Mouse (Mus musculus): ENCODE results near the gene Olfr101. TPM values are rescaled to one million over a fixed set of nuclear protein-coding genes. Genes with fewer than 3 reads are reported as not detected.

Olfr101 gene
- polyA plus RNA-seq, 1 experiment from 2014 or later: not detected

GRCm38 (mm10) chr17:37270702-37271092 lies 33.4 kb downstream of the Olfr101 start:
- peak overlapping the region; percentile 49 for H3K4me3 ChIP-seq (ENCODE audit: low read depth, low read length)
- ATAC-seq (replicated peaks; ENCODE audit: low FRiP score): peak; percentile 63
- peak overlapping the region; percentile 77 for H3K4me2 ChIP-seq
- peak overlapping the region; percentile 7; the same call in 1 of the 2 replicates for H3K9ac ChIP-seq (ENCODE audit: low read depth, low read length)
- H3K36me3 ChIP-seq (ENCODE audit: control insufficient read depth, insufficient read depth, low read length): no peaks in the 10 kb centered on the region
- H3K27me3 ChIP-seq (replicated peaks; ENCODE audit: control insufficient read depth, insufficient read depth, low read length): no peaks in the 10 kb centered on the region; the same call in 1 of the 2 replicates
- WGBS: 36% methylated on average over 8 of the region's 8 CpGs
- no peaks in the 10 kb centered on the region for H3K9me3 ChIP-seq (ENCODE audit: control insufficient read depth, low read length)
- H3K4me1 ChIP-seq (replicated peaks; ENCODE audit: control insufficient read depth, insufficient read depth, low read length): no peaks in the 10 kb centered on the region
- no peak overlapping the region for H3K27ac ChIP-seq (ENCODE audit: low read depth, low read length)
- no peak for DNase-seq (ENCODE audit: low spot score)

DNA sequence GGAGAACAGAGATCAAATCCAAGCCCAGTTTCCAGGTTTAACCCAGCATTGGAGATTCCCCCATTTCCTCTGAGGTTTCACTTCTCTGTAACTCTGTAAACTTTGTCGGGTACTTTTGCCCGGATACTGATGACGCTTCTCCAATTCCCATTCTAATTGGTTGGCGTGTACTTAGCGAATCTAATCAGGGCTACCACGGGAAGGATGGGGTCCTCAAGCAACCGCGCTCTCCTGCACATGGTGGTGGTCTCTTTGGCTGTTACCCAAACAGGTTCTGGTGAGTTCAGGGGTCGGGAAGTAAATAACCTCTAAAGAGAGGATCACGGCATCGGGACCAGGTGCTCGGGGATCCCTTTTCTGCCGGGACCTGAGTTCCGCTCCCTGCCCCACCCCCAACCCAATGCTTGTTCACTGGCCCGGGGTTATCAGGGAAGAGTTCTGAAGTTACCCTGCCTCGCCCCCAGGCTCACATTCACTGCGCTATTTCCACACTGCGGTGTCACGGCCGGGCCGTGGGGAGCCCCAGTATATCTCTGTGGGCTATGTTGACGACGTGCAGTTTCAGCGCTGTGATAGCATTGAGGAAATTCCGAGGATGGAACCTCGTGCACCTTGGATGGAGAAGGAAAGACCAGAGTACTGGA lies 33.9 kb downstream of the Olfr101 start, which contains the start of gene H2-M3:
TSS of gene H2-M3 (plus strand) at position 163 of the 644 bp plus-strand sequence.
- Histone ChIP-seq H3K27ac (ENCODE audit: low read depth, low read length) (no peak within 1 kb of the TSS), H3K4me2 (peak within 1 kb of the TSS; percentile 77), H3K36me3 (ENCODE audit: control insufficient read depth, insufficient read depth, low read length) (no peaks in the 10 kb centered on the region), H3K4me1 (replicated peaks; ENCODE audit: control insufficient read depth, insufficient read depth, low read length) (no peaks in the 10 kb centered on the region), H3K4me3 (ENCODE audit: low read depth, low read length) (peak within 1 kb of the TSS; percentile 49), H3K27me3 (replicated peaks; ENCODE audit: control insufficient read depth, insufficient read depth, low read length) (no peaks in the 10 kb centered on the region; the same call in 1 of the 2 replicates), H3K9me3 (ENCODE audit: control insufficient read depth, low read length) (no peaks in the 10 kb centered on the region), H3K9ac (ENCODE audit: low read depth, low read length) (peak within 1 kb of the TSS; percentile 7; the same call in 1 of the 2 replicates)
- DNase-seq (ENCODE audit: low spot score) (peak; percentile 66), ATAC-seq (replicated peaks; ENCODE audit: low FRiP score) (peak; percentile 90)
- WGBS: 3% methylated on average over 26 of the region's 26 CpGs

DNA sequence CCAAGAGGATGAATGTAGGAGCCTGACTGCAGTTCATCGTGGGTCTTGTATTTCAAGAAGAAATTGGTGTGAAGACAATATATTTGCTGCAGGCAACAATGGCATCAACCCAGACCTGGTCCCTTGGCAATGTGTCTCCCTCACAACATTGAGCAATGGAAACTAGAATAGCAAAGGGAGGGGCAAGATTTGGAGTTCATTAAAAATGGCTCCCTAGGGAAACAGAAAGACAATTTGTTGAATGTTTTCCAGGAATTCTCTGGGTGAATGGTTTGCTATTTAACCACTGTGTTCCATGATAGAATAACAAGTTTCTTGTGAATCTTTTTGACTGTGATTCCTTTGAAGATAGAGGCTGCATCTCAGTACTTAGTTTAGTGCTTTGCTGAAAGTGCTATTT lies 40.5 kb downstream of the Olfr101 start, which contains the start of gene Olfr98:
TSS of gene Olfr98 (minus strand) at position 124 of the 400 bp plus-strand sequence.
- DNase-seq (ENCODE audit: low spot score): no peak
- Histone ChIP-seq H3K4me1 (replicated peaks; ENCODE audit: control insufficient read depth, insufficient read depth, low read length) (no peaks in the 10 kb centered on the region), H3K27me3 (replicated peaks; ENCODE audit: control insufficient read depth, insufficient read depth, low read length) (no peaks in the 10 kb centered on the region), H3K9ac (ENCODE audit: low read depth, low read length) (no peak within 1 kb of the TSS), H3K36me3 (ENCODE audit: control insufficient read depth, insufficient read depth, low read length) (no peaks in the 10 kb centered on the region), H3K4me2 (no peak within 1 kb of the TSS), H3K4me3 (ENCODE audit: low read depth, low read length) (no peak within 1 kb of the TSS), H3K27ac (ENCODE audit: low read depth, low read length) (no peak within 1 kb of the TSS), H3K9me3 (ENCODE audit: control insufficient read depth, low read length) (no peaks in the 10 kb centered on the region)
- WGBS: 84% methylated on average over 1 of the region's 1 CpGs
- no peak for ATAC-seq (replicated peaks; ENCODE audit: low FRiP score)

DNA sequence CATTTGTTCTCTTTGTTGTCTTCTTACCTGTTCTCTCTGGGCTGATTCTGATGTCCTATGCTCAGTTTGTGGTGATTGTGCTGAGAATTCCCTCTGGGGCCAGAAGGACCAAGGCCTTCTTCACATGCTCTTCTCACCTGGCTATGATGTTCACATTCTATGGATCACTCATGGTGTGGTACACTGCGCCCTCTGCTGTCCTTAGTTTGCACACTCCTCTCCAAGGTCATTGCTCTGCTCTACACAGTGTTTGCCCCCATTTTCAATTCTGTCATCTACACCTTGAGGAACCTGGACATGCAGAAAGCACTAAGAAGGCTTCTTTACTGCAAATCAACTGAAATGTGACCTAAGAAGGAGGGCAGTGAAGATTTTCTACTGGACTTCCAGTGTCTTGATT lies 53.6 kb downstream of the Olfr101 start:
- Histone ChIP-seq H3K4me2 (no peak overlapping the region), H3K4me3 (ENCODE audit: low read depth, low read length) (no peak overlapping the region), H3K27me3 (replicated peaks; ENCODE audit: control insufficient read depth, insufficient read depth, low read length) (no peaks in the 10 kb centered on the region), H3K9me3 (ENCODE audit: control insufficient read depth, low read length) (no peaks in the 10 kb centered on the region), H3K27ac (ENCODE audit: low read depth, low read length) (no peak overlapping the region), H3K36me3 (ENCODE audit: control insufficient read depth, insufficient read depth, low read length) (no peaks in the 10 kb centered on the region), H3K4me1 (replicated peaks; ENCODE audit: control insufficient read depth, insufficient read depth, low read length) (no peaks in the 10 kb centered on the region), H3K9ac (ENCODE audit: low read depth, low read length) (no peak overlapping the region)
- DNase-seq (ENCODE audit: low spot score): no peak
- no peak; the same call in 1 of the 2 replicates for ATAC-seq (replicated peaks; ENCODE audit: low FRiP score)
- 12% methylated on average over 1 of the region's 1 CpGs for WGBS

GRCm38 (mm10) chr17:37249460-37249859 lies 54.7 kb downstream of the Olfr101 start:
- no peak for ATAC-seq (replicated peaks; ENCODE audit: low FRiP score)
- DNase-seq (ENCODE audit: low spot score): no peak
- Histone ChIP-seq H3K27me3 (replicated peaks; ENCODE audit: control insufficient read depth, insufficient read depth, low read length) (no peaks in the 10 kb centered on the region), H3K4me2 (no peak overlapping the region), H3K9me3 (ENCODE audit: control insufficient read depth, low read length) (no peaks in the 10 kb centered on the region), H3K27ac (ENCODE audit: low read depth, low read length) (no peak overlapping the region), H3K36me3 (ENCODE audit: control insufficient read depth, insufficient read depth, low read length) (no peaks in the 10 kb centered on the region), H3K9ac (ENCODE audit: low read depth, low read length) (no peak overlapping the region), H3K4me1 (replicated peaks; ENCODE audit: control insufficient read depth, insufficient read depth, low read length) (no peaks in the 10 kb centered on the region), H3K4me3 (ENCODE audit: low read depth, low read length) (no peak overlapping the region)

Other genes with a start within 250 kb of the Olfr101 start
- gene Olfr90, start 215.8 kb downstream of the Olfr101 start, polyA plus RNA-seq (2014; fragmentation: Nextera tagmentation; extraction: Ambion mirVana): not detected in 2 replicates
- 0.06 TPM in 1 of 2 replicates, not detected in the other for gene Olfr91, start 206.0 kb downstream of the Olfr101 start, polyA plus RNA-seq (2014; fragmentation: Nextera tagmentation; extraction: Ambion mirVana)
- not detected in 2 replicates for gene Olfr92, start 184.2 kb downstream of the Olfr101 start, polyA plus RNA-seq (2014; fragmentation: Nextera tagmentation; extraction: Ambion mirVana)
- gene Olfr93, start 142.8 kb downstream of the Olfr101 start, polyA plus RNA-seq (2014; fragmentation: Nextera tagmentation; extraction: Ambion mirVana): not detected in 2 replicates
- not detected in 2 replicates for gene Ubd, start 110.4 kb downstream of the Olfr101 start, polyA plus RNA-seq (2014; fragmentation: Nextera tagmentation; extraction: Ambion mirVana)
- not detected in 2 replicates for gene Olfr94, start 103.3 kb downstream of the Olfr101 start, polyA plus RNA-seq (2014; fragmentation: Nextera tagmentation; extraction: Ambion mirVana)
- not detected in 2 replicates for gene Olfr95, start 91.2 kb downstream of the Olfr101 start, polyA plus RNA-seq (2014; fragmentation: Nextera tagmentation; extraction: Ambion mirVana)
- not detected in 2 replicates for gene Olfr96, start 84.2 kb downstream of the Olfr101 start, polyA plus RNA-seq (2014; fragmentation: Nextera tagmentation; extraction: Ambion mirVana)
- gene Olfr97, start 67.0 kb downstream of the Olfr101 start, polyA plus RNA-seq (2014; fragmentation: Nextera tagmentation; extraction: Ambion mirVana): not detected in 2 replicates
- gene Olfr98, start 40.6 kb downstream of the Olfr101 start, polyA plus RNA-seq (2014; fragmentation: Nextera tagmentation; extraction: Ambion mirVana): not detected in 2 replicates
- gene H2-M3, start 34.1 kb downstream of the Olfr101 start, polyA plus RNA-seq (2014; fragmentation: Nextera tagmentation; extraction: Ambion mirVana): 1.4 and 1.9 TPM in 2 replicates
- gene Olfr99, start 20.9 kb downstream of the Olfr101 start, polyA plus RNA-seq (2014; fragmentation: Nextera tagmentation; extraction: Ambion mirVana): not detected in 2 replicates
- not detected in 2 replicates for gene Olfr102, start 12.7 kb upstream of the Olfr101 start, polyA plus RNA-seq (2014; fragmentation: Nextera tagmentation; extraction: Ambion mirVana)
- not detected in 2 replicates for gene Olfr103, start 35.4 kb upstream of the Olfr101 start, polyA plus RNA-seq (2014; fragmentation: Nextera tagmentation; extraction: Ambion mirVana)
- not detected in 2 replicates for gene Olfr104-ps, start 55.3 kb upstream of the Olfr101 start, polyA plus RNA-seq (2014; fragmentation: Nextera tagmentation; extraction: Ambion mirVana)
- gene Olfr105-ps, start 74.7 kb upstream of the Olfr101 start, polyA plus RNA-seq (2014; fragmentation: Nextera tagmentation; extraction: Ambion mirVana): not detected in 2 replicates
- not detected in 2 replicates for gene Olfr106-ps, start 86.1 kb upstream of the Olfr101 start, polyA plus RNA-seq (2014; fragmentation: Nextera tagmentation; extraction: Ambion mirVana)
- not detected in 2 replicates for gene Olfr107, start 94.9 kb upstream of the Olfr101 start, polyA plus RNA-seq (2014; fragmentation: Nextera tagmentation; extraction: Ambion mirVana)
- not detected in 2 replicates for gene Olfr108, start 141.2 kb upstream of the Olfr101 start, polyA plus RNA-seq (2014; fragmentation: Nextera tagmentation; extraction: Ambion mirVana)
- gene Olfr109, start 154.6 kb upstream of the Olfr101 start, polyA plus RNA-seq (2014; fragmentation: Nextera tagmentation; extraction: Ambion mirVana): not detected in 2 replicates
- gene H2-M2, start 179.2 kb upstream of the Olfr101 start, polyA plus RNA-seq (2014; fragmentation: Nextera tagmentation; extraction: Ambion mirVana): not detected in 2 replicates
- not detected in 2 replicates for gene Olfr110, start 188.2 kb upstream of the Olfr101 start, polyA plus RNA-seq (2014; fragmentation: Nextera tagmentation; extraction: Ambion mirVana)
- not detected in 2 replicates for gene Olfr111, start 203.7 kb upstream of the Olfr101 start, polyA plus RNA-seq (2014; fragmentation: Nextera tagmentation; extraction: Ambion mirVana)